Mouse (Mus musculus): ENCODE data around the gene Pik3r2.
A peak's percentile ranks its signal among the peaks of the same experiment; 100 is the strongest.

The Pik3r2 gene

GRCm38 (mm10) chr8:70801156-70801555 is 24.6 kb upstream of the Pik3r2 start:
- no peak for DNase-seq (ENCODE audit: low spot score)

DNA sequence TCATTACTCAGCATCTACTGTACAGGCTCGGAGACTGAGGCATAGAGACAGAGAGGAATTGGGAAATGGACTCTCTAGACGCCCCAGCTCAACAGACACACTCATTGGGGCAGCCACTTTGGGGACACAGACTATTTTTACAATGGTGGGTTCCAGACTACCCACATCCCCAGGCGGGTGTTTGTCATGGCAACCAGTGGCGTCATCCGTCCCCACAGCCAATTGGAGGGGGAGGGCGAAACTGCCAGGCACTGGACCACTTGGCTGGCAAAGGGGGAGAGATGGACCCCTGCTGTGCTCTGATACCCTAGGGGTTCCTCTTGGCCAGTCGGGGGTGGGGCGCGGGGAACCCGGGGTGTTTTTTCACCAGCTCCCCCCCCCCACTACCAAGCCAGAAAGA is 24.1 kb upstream of the Pik3r2 start:
- no peak for DNase-seq (ENCODE audit: low spot score)

DNA sequence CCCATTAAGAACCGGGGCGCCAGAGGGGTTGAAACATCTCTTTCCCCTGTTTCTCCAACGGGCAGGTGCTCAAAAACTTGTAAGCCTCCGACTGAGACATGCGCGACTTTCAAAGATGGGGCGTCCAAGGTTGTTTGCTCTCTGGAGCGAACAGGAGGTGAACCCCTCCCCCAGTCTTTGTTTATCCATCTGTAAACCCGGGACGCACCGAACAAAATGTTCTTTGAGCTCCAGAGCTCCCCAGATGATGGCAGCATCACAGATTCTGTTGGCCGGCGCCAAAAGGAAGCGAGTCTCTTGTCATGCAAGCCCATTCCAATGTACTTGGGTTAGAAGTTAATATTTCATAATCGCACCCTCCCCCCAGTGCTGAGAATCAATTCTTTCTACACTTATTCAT is 21.8 kb upstream of the Pik3r2 start:
- DNase-seq (ENCODE audit: low spot score) = no peak

- peak; percentile 89 for DNase-seq (ENCODE audit: low spot score)
Measured at GRCm38 (mm10) chr8:70797081-70798070, 20.9 kb upstream of the Pik3r2 start.

- DNase-seq (ENCODE audit: low spot score) = no peak
Measured at GRCm38 (mm10) chr8:70796403-70797080, 20.0 kb upstream of the Pik3r2 start.

DNA sequence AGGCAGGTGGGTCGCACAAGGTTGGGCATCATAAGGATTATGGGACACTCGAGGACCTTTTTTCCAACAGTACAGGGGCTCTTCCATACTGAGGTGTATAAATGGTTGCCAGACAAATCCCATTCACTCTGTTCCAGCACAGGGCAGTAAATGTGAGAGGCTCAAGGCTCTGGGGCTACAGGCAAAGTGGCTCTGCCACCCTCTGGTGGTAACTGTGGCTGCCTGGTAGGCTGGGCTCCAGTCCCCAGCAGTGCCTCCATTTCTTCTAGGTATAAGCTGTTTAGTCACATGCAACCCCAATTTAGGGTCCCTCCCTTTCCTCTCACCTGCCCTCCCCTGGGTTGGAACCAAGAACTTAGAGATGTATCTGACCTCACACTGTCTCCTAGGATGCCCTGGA is 18.9 kb upstream of the Pik3r2 start:
- no peak for DNase-seq (ENCODE audit: low spot score)

GRCm38 (mm10) chr8:70794215-70794614 is 17.7 kb upstream of the Pik3r2 start:
- no peak for DNase-seq (ENCODE audit: low spot score)

DNA sequence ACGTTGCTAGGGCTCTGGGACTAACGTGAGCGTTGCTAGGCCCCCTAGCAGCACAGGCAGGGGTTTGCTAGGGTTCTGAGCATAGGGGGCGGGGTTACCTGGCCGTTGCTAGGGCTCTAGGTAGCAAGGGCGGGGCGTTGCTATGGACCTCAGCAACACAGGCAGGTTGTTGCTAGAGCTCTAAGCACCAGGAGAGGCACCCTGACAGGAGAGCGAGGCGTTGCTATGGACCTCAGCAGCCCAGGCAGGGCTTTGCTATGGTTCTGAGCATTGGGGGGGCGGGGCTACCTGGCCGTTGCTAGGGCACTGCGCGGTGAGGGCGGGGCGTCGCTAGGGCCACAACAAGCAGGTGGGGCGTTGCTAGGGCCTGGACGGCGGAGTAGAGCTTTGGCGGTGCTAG is 16.2 kb upstream of the Pik3r2 start:
- no peak for DNase-seq (ENCODE audit: low spot score)

- DNase-seq (ENCODE audit: low spot score) = peak; percentile 96
Measured at GRCm38 (mm10) chr8:70791975-70792691, 15.6 kb upstream of the Pik3r2 start.

GRCm38 (mm10) chr8:70791294-70791701 is 14.8 kb upstream of the Pik3r2 start:
- no peak for DNase-seq (ENCODE audit: low spot score)

DNA sequence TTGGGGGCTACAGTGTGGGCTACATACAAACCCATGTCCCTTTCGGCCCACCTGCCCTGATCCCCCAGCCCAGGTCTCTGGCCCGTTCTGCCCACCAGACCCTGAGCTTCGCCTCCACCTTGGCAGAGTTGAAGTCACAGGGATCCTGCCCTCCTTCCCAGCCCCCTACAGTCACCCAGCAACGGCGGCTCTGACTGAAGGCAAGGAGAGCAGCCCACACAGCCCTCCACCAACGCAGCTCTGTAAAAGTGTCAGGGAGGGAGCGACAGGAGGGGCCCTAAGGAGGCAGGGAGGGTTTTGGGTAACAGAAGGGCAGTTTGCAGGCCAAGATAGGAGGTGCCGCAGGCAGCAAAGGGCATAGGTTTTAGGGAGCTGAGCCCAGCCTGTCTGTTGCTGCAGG is 14.3 kb upstream of the Pik3r2 start:
- no peak for DNase-seq (ENCODE audit: low spot score)

DNA sequence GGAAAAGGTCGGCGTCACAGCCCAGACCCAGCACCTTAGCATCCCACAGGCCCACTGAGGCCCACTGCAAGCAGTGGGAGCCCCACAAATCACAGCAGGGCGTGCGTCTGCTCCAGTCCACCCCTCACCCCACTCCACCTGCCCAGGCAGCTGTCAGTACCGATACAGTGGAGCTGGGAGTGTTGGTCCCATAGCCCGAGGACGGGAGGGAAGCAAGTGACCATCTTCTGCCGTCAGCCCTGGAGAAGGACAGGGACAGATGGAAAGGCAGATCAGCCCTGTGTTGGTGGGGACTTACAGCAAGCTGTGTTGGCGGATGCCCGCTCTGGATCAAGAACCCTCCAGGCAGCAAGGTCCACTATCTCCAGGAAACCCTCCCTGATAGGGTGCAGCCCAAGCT is 12.5 kb upstream of the Pik3r2 start:
- no peak for DNase-seq (ENCODE audit: low spot score)

DNA sequence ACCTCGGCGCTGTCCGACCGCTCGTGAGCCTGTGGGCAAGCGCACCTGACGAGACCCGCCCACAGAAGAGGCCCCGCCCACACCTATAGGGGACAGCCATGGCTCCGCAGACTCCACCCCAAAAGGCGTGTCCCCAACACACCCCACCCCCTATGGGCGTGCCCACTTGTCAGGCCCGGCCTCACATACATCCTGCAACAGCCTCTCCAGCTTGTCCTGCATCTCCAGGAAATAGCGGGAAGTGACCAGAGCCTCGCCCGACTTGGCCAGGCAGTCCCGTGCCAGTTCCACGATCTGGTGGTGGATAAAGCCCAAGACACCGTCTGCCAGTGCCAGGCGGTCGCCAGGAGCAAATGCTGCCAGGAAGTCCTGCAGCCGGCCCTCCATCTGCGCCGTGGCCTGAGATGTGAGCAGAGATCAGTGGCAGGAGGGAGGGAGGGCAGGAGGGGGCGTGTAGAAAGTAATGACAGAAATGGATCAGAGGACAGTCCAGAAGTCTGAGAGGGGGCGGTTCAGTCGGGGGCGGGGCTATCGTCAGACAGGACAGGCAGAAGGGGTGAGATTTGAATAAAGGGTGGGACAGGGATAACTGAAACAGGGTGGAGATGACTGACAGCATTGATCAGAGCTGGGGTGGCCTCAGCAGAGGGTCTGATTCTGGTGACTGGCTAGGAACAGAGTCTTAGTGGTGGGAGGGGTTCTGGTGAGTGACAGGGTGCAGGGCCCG is 11.6 kb upstream of the Pik3r2 start:
- DNase-seq (ENCODE audit: low spot score) = no peak

DNA sequence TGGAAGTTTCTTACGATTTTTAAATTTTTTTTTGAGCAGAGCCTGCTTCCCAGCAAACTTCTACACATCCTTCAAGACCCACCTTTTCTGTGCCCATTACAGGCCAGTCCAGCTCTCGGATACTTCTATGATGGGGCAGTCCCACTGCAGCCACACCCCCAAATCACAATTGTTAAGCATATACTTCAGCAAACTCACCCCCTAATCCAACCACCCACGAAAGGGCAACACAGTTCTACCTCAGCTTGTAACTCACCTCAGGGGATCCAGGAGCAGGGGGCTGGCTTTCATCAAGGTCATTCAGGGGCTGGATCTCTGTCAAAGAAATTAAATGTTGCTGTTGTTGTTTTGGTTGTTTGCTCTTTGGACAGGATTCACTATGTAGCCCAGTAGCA is 10.5 kb upstream of the Pik3r2 start:
- DNase-seq (ENCODE audit: low spot score) = no peak

DNA sequence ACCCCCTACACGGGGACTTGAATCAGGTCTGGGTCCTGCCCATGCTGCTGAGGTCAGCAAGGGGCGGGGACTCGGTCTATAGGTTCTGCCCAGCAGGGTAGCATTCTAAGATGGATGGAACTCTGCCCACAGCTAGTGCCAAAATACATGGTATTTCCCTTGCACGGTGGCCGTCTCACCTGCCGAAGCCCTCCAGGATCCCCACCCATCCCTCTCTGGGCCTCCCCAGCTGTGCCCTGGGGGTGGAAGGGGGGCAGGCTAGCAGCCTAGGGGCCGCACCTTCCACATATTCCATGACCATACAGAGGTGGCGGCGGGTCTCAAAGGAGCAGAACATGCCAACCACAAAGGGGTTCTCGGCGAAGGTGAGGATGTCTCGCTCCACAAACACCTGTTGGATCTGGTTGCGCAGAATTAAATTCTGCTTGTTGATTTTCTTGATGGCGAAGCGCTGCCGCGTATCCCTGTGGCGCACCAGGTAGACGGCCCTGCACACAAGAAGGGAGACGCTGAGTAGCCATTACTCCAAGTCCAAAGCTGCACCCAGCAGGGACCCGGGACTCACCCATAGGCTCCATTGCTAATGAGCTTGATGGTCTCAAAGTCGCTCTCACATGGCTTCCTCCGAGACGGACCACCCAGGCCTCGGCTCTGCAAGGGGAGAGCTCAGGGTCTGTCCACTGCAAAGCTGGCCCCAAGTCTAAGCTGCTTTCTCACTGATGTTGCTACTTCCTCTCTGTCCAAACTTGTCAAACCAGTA is 10.0 kb upstream of the Pik3r2 start:
- no peak for DNase-seq (ENCODE audit: low spot score)

DNA sequence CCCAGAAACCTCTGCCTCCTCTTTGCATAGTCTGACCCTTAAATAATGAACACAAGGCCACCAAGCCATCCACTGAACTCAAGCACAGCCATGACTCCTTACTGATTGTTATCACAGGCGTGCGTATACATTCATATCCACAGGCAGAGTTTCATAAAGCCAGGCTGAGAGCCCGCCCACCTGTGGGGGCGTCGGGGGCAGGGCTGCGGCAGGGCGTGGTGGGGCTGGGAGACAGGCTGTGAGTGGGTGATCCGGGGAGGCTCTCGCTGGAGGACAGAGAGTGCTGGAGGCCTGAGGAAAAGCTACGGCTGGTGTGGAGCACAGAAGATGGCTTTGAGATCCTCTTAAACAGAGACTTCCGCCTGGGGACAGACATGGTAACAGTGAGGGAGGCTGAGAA is 3.6 kb upstream of the Pik3r2 start:
- no peak for DNase-seq (ENCODE audit: low spot score)

- no peak for DNase-seq (ENCODE audit: low spot score)
Measured at GRCm38 (mm10) chr8:70775851-70776495, 540 bp downstream of the Pik3r2 start.

DNA sequence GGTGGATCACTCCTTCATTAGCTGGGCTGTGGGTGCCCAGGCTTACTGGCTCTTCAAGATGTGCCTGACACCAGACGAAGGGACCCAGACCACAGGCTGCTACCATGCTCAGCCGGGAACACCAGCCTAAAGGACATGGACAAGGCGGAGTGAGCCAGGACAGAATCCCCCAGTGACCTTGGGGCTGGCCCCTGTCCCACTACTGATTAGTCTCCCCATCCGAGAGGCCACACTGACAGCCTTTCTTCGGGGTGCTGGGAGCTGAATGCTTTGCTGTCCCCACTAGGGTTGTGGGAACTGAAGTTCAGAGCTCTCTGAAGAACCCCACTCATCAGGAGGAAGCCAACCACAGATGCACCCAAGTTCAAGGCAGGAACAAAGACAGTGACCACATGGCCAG is 1.3 kb downstream of the Pik3r2 start:
- no peak for DNase-seq (ENCODE audit: low spot score)

GRCm38 (mm10) chr8:70774740-70775139 is 1.8 kb downstream of the Pik3r2 start:
- no peak for DNase-seq (ENCODE audit: low spot score)

GRCm38 (mm10) chr8:70773833-70774232 is 2.7 kb downstream of the Pik3r2 start:
- peak; percentile 85 for DNase-seq (ENCODE audit: low spot score)

- DNase-seq (ENCODE audit: low spot score) = no peak
Measured at GRCm38 (mm10) chr8:70773410-70773809, 3.1 kb downstream of the Pik3r2 start.
